Mouse (Mus musculus): ENCODE measurements around the gene Tmem26.

DNA sequence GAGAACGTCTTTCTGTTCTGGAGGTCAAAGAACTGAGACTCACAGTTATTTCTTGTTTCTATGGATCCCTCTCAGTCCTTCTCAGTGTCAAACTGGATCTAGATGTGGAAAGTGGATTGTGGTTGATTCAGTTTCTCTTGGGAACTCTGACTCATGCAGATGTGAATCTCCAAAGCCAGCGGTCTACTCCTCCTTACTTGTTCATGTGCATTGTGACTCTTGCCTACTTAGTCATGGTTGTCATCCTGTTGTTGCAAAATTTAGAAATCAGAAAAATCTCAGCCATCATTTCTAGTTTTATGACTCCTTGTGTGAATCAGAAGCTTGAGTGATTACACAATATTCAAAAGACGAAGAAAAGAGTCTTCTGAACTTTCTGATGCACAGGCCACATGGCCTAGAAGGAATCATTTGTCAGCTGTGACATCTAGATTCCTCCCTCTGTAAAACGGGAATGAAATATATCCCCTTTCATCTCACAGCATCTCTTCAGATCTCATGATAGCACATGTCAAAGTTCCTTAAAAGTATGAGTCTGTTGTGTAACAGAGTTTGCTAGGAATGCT lies 17.9 kb upstream of the Tmem26 start:
- TF ChIP-seq POLR2A (IDR thresholded peaks at IDR 0.05; ENCODE audit: insufficient read depth, low read depth, low read length) (no peak), CTCF (IDR thresholded peaks at IDR 0.05; ENCODE audit: insufficient read depth, low read depth, low read length) (no peak)
